Mouse (Mus musculus) cerebellum, adult 2 months (tissue): Measurements from ENCODE around the gene Zfp81. TPM values are rescaled to one million over a fixed set of nuclear protein-coding genes. Genes with fewer than 3 reads are reported as not detected.
A peak's percentile ranks its signal among the peaks of the same experiment; 100 is the strongest.
"Not testable (repeated sequence)": the region's sequence is repeated elsewhere in the genome, so short reads cannot be mapped to it uniquely, and the experiment has no call there.

Experiments
- DNase-seq, 2 experiments: peaks; one replicate each; pipeline ENCODE4 v3.0.0; 2021
- H3K27ac ChIP-seq: fragments of 200-500 bp; 2 replicates; pipeline ENCODE4 v1.5.1; 2012; ENCODE audit warnings: low read length, control low read depth, inconsistent platforms; ENCODE audit not compliant: insufficient read depth
- H3K27me3 ChIP-seq: fragments of 200-500 bp; 2 replicates; pipeline ENCODE4 v1.6.1; 2012; ENCODE audit warnings: inconsistent platforms, mild to moderate bottlenecking, low read length, moderate library complexity; ENCODE audit not compliant: control insufficient read depth, insufficient read depth
- H3K4me1 ChIP-seq: fragments of 200-500 bp; 2 replicates; pipeline ENCODE4 v1.6.1; 2011; ENCODE audit warnings: low read length; ENCODE audit not compliant: control insufficient read depth, insufficient read depth
- H3K4me3 ChIP-seq: fragments of 200-500 bp; replicated peaks from 2 replicates; pipeline ENCODE3; 2011; ENCODE audit warnings: mild to moderate bottlenecking, low read depth, low read length, control low read depth; ENCODE audit not compliant: insufficient read depth
- CTCF ChIP-seq: fragments of 200-500 bp; IDR thresholded peaks from 2 replicates; pipeline ENCODE4 v1.5.1; 2011; ENCODE audit warnings: low read depth, mild to moderate bottlenecking, control low read depth, low read length, moderate library complexity, borderline replicate concordance; ENCODE audit not compliant: insufficient read depth
- POLR2A ChIP-seq: fragments of 200-500 bp; IDR thresholded peaks from 2 replicates; pipeline ENCODE4 v1.6.1; 2011; ENCODE audit warnings: low read length, control low read depth, borderline replicate concordance; ENCODE audit not compliant: insufficient read depth
- WGBS: fragments of 180-500 bp; shearing (Covaris S2); methylation state at CpG from one replicate; pipeline ENCODE4 v1.1.7; 2018; 5-methylcytosine and 5-hydroxymethylcytosine counted together
- polyA plus RNA-seq: library from polyadenylated mRNA; depleted of rRNA; stranded (reverse); fragments of >200 nt; gene quantifications from 2 replicates; pipeline ENCODE4 v1.2.3, GENCODE M21; 2012; rRNA removed

The Zfp81 gene
- polyA plus RNA-seq: 8.2 and 10.6 TPM in 2 replicates

DNA sequence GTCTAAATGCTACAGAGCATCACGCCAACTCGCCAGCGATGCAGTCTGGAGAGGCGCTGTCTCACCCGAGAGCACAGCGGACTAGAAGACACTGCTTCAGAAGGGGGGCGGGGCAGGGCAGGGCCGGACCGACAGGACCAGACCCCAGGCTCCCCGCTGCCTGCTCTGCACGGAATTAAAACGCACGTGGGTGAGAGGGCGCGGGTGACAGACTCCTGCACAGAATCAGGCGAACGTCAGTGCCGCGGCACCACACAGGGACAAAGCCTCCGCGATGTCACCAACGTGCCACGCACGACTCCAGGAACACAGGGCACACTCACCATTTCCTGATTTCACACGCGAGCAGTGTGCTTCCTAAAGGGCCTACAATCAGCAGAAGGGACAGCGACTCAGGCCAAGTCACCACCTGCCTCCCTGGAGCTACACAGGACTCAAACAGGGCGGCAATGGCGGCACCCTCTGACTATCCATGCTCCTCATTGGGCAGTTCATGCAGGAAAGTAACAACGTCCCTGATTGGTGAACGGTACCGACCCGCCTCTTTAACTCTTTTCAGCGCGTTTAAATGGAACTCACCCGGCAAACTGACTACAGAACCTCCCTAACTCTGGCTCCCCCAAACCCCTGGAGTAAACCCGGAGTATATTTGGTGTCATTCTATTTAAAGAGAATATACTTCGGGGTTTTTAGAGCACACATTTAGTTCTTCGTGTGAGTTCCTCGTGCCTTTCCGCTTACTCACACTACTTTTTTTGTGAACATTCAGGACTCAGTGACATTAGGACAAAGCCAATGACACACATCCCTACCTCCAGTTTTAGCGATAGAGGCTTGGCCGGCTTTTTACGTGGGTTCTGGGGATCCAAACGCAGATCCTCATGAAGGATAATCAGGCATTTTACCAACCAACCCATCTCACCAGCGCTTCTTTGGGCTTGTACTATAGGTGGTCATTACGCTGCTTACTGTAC is at the start of gene Zfp81:
TSS of gene Zfp81 (minus strand) at position 468 of the 974 bp plus-strand sequence.
- Histone ChIP-seq H3K4me1 (peaks cover 2% of the 10 kb centered on the region; the same call in 1 of the 2 replicates), H3K4me3 (peak within 1 kb of the TSS; percentile 80), H3K27me3 (no peaks in the 10 kb centered on the region), H3K27ac (0 out of 2 replicates have a peak within 1 kb of the TSS, but pooled peaks have one; percentile 6)
- peak; percentile 86 to 89 for DNase-seq
- TF ChIP-seq CTCF (no peak), POLR2A (peak; percentile 67; the same call in 1 of the 2 replicates)
- 2% methylated on average over 47 of the region's 47 CpGs for WGBS

- Histone ChIP-seq H3K27ac (peak within 1 kb of the TSS; percentile 82), H3K27me3 (no peaks in the 10 kb centered on the region), H3K4me3 (peak within 1 kb of the TSS; percentile 83), H3K4me1 (no peaks in the 10 kb centered on the region)
- under 1% methylated on average over 44 of the region's 44 CpGs for WGBS
- DNase-seq: peak; percentile 90 to 94
- TF ChIP-seq CTCF (no peak), POLR2A (peak; percentile 42; the same call in 1 of the 2 replicates)
Observed at GRCm38 (mm10) chr17:33394182-33395034, 35.7 kb upstream of the Zfp81 start, which contains the start of gene Zfp101. Zfp101 (minus strand) TSS chr17:33394641.

DNA sequence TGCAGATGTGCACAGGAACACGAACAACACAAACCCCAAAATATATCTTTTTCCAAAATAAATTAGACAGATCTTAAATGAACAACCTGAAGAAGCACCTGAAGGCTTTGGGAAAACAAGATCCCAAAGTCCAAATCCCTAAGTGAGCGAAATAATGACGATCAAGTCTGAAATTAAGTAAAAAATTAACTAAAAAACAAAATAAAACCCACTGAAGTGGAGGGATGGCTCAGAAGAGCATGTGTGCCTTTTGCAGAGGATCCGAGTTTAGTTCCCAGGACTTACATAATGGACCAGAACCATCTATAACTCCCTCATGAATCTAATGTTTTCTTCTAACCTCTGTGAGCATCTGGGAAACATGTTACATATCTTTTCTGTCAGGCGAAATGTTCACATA is 33.6 kb upstream of the Zfp81 start:
- H3K27ac ChIP-seq: no peak overlapping the region
- no peak for TF ChIP-seq POLR2A
- no peak for TF ChIP-seq CTCF
- no peak overlapping the region for H3K4me3 ChIP-seq
- H3K27me3 ChIP-seq: no peaks in the 10 kb centered on the region
- no peak for DNase-seq
- 94% methylated on average over 5 of the region's 5 CpGs for WGBS
- H3K4me1 ChIP-seq: no peaks in the 10 kb centered on the region

GRCm38 (mm10) chr17:33385705-33386104 is 27.0 kb upstream of the Zfp81 start:
- Histone ChIP-seq H3K4me1 (no peaks in the 10 kb centered on the region), H3K4me3 (no peak overlapping the region), H3K27me3 (no peaks in the 10 kb centered on the region), H3K27ac (no peak overlapping the region)
- TF ChIP-seq POLR2A (no peak), CTCF (no peak)
- DNase-seq: no peak

- Histone ChIP-seq H3K4me1 (no peaks in the 10 kb centered on the region), H3K27ac (no peak overlapping the region), H3K27me3 (no peaks in the 10 kb centered on the region), H3K4me3 (no peak overlapping the region)
- WGBS: 85% methylated on average over 3 of the region's 3 CpGs
- DNase-seq: no peak
- TF ChIP-seq CTCF (no peak), POLR2A (no peak)
Observed at GRCm38 (mm10) chr17:33372795-33373194, 14.1 kb upstream of the Zfp81 start.

- Histone ChIP-seq H3K4me3 (no peak overlapping the region), H3K27me3 (no peaks in the 10 kb centered on the region), H3K4me1 (peaks cover 2% of the 10 kb centered on the region; the same call in 1 of the 2 replicates), H3K27ac (no peak overlapping the region)
- TF ChIP-seq POLR2A (no peak), CTCF (no peak)
- no peak for DNase-seq
- 94% methylated on average over 1 of the region's 1 CpGs for whole genome bisulfite sequencing
Observed at GRCm38 (mm10) chr17:33352981-33353380, 5.7 kb downstream of the Zfp81 start.

GRCm38 (mm10) chr17:33289876-33290149 is 68.9 kb downstream of the Zfp81 start:
- H3K4me1 ChIP-seq, H3K4me3 ChIP-seq, H3K27me3 ChIP-seq, H3K27ac ChIP-seq, DNase-seq: not testable (repeated sequence)
- WGBS: no CpG with 5 or more reads among the region's 9 CpGs

GRCm38 (mm10) chr17:33289039-33289875 is 69.4 kb downstream of the Zfp81 start, which contains the start of gene Zfp955b:
Zfp955b (plus strand) TSS chr17:33289544.
- not testable (repeated sequence) for H3K4me3 ChIP-seq, H3K4me1 ChIP-seq, H3K27ac ChIP-seq, H3K27me3 ChIP-seq, DNase-seq
- WGBS: no CpG with 5 or more reads among the region's 25 CpGs
